Mouse (Mus musculus): ENCODE results near the gene Sart3. TPM values are rescaled to one million over a fixed set of nuclear protein-coding genes. Genes with fewer than 3 reads are reported as not detected.

Sart3 gene
- polyA plus RNA-seq, 1 experiment, result 10.7 TPM

GRCm38 (mm10) chr5:113712861-113713260 is 59.4 kb downstream of the Sart3 start:
- no peaks in the 10 kb centered on the region for H3K36me3 ChIP-seq (ENCODE audit: control insufficient read depth, insufficient read depth, low read length)
- 62% methylated on average over 2 of the region's 2 CpGs for WGBS
- no peak overlapping the region for H3K4me3 ChIP-seq (ENCODE audit: low read depth, low read length)
- no peaks in the 10 kb centered on the region for H3K4me1 ChIP-seq (ENCODE audit: control insufficient read depth, insufficient read depth, insufficient read length, low read length)
- H3K27me3 ChIP-seq (ENCODE audit: control insufficient read depth, insufficient read depth, low read length), result no peaks in the 10 kb centered on the region
- no peak for TF ChIP-seq CTCF (IDR thresholded peaks at IDR 0.05; ENCODE audit: extremely low read depth, insufficient read length, insufficient replicate concordance, low read depth, low read length)
- TF ChIP-seq POLR2A (IDR thresholded peaks at IDR 0.05; ENCODE audit: low read depth, low read length), result no peak
- H3K27ac ChIP-seq (ENCODE audit: insufficient read depth, low read depth, low read length), result no peak overlapping the region

- Histone ChIP-seq H3K27me3 (ENCODE audit: control insufficient read depth, insufficient read depth, low read length) (no peaks in the 10 kb centered on the region), H3K36me3 (ENCODE audit: control insufficient read depth, insufficient read depth, low read length) (no peaks in the 10 kb centered on the region), H3K4me3 (ENCODE audit: low read depth, low read length) (no peak overlapping the region), H3K4me1 (ENCODE audit: control insufficient read depth, insufficient read depth, insufficient read length, low read length) (0 out of 2 replicates have a peak, but pooled peaks cover 1% of the 10 kb centered on the region), H3K27ac (ENCODE audit: insufficient read depth, low read depth, low read length) (no peak overlapping the region)
- 61% methylated on average over 21 of the region's 21 CpGs for WGBS
- TF ChIP-seq POLR2A (IDR thresholded peaks at IDR 0.05; ENCODE audit: low read depth, low read length) (no peak), CTCF (IDR thresholded peaks at IDR 0.05; ENCODE audit: extremely low read depth, insufficient read length, insufficient replicate concordance, low read depth, low read length) (no peak)
Measured at GRCm38 (mm10) chr5:113703803-113704585, 68.3 kb downstream of the Sart3 start.

DNA sequence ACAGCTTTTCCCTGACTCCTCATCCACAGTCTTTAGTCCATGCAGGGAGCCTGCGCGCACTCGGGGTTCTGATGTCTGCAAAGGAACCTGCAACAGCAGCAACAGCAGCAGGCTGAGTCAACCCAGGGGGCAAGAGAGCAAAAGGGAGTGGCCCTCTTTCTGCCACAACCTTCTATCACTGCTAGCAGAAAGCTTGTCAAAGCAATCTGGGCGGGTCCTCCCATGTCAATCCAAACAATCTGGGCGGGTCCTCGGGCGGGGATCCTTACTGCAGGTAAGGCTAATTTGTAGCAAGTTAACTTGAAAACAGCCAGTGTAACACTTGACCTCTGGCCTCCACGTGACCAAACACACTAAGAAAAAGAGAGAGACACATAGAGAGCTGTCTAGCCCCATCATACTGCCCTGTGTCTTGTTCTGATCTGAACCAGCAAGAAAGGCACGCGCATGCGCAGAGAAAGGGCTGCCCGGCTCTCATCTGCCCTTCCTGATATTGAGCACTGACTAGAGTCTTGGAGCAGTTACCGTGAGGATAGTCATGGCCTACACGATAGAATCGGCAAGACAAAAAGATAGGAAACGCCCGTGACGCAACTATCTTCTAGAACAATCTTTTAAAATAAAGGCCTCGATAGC is 71.8 kb downstream of the Sart3 start:
- 49% methylated on average over 19 of the region's 19 CpGs for WGBS
- TF ChIP-seq POLR2A (IDR thresholded peaks at IDR 0.05; ENCODE audit: low read depth, low read length) (no peak), CTCF (IDR thresholded peaks at IDR 0.05; ENCODE audit: extremely low read depth, insufficient read length, insufficient replicate concordance, low read depth, low read length) (no peak)

DNA sequence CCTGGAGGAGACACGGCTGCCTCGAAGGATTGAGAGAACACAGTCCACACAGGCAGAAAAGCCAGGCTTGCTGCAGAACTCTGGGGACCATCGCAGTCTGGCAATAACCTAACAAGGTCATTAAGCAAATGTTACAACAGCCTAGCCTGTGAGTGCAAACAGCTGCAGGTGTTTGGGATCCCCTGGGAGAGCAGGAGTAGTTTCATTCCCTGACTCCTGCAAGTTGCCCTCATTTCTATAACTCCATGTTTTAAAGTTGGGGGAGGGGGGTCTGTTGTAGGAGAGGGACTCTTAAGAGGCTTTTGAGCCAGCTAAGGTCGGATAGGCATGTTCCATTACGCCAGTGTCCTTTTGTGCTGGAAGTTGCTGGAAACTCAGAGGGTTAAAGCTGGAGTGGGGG is 77.9 kb downstream of the Sart3 start:
- Histone ChIP-seq H3K36me3 (ENCODE audit: control insufficient read depth, insufficient read depth, low read length) (no peaks in the 10 kb centered on the region), H3K27ac (ENCODE audit: insufficient read depth, low read depth, low read length) (no peak overlapping the region), H3K4me1 (ENCODE audit: control insufficient read depth, insufficient read depth, insufficient read length, low read length) (no peaks in the 10 kb centered on the region), H3K27me3 (ENCODE audit: control insufficient read depth, insufficient read depth, low read length) (no peaks in the 10 kb centered on the region), H3K4me3 (ENCODE audit: low read depth, low read length) (no peak overlapping the region)
- 33% methylated on average over 5 of the region's 5 CpGs for WGBS
- TF ChIP-seq CTCF (IDR thresholded peaks at IDR 0.05; ENCODE audit: extremely low read depth, insufficient read length, insufficient replicate concordance, low read depth, low read length) (no peak), POLR2A (IDR thresholded peaks at IDR 0.05; ENCODE audit: low read depth, low read length) (no peak)

More for the DNA sequence above, 71.8 kb downstream of the Sart3 start:
- no peak overlapping the region for H3K4me3 ChIP-seq (ENCODE audit: low read depth, low read length)
- 0 out of 2 replicates have a peak, but pooled peaks cover 1% of the 10 kb centered on the region for H3K4me1 ChIP-seq (ENCODE audit: control insufficient read depth, insufficient read depth, insufficient read length, low read length)
- H3K27me3 ChIP-seq (ENCODE audit: control insufficient read depth, insufficient read depth, low read length), result no peaks in the 10 kb centered on the region
- H3K36me3 ChIP-seq (ENCODE audit: control insufficient read depth, insufficient read depth, low read length), result no peaks in the 10 kb centered on the region
- no peak overlapping the region for H3K27ac ChIP-seq (ENCODE audit: insufficient read depth, low read depth, low read length)

DNA sequence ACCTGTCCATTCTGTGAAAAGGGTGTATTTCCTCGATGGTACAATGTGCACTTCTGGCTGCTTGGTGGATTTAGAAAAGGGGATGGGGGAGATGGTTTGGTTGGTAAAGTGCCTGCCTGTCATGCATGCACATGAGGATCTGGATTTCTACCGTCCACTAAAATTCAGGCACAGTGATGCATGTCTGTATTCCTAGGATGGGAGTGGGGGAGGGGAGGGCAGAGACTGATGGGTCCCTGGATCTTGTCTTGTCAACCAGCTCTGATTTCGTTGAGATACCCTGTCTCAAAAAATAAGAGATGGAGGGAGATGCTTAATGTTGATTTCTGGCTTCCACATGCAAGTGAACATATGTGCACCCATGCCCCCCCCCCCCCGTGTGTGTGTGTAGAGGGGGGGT is 78.3 kb downstream of the Sart3 start:
- no peaks in the 10 kb centered on the region for H3K27me3 ChIP-seq (ENCODE audit: control insufficient read depth, insufficient read depth, low read length)
- TF ChIP-seq POLR2A (IDR thresholded peaks at IDR 0.05; ENCODE audit: low read depth, low read length), result no peak
- no peak for TF ChIP-seq CTCF (IDR thresholded peaks at IDR 0.05; ENCODE audit: extremely low read depth, insufficient read length, insufficient replicate concordance, low read depth, low read length)
- H3K27ac ChIP-seq (ENCODE audit: insufficient read depth, low read depth, low read length), result no peak overlapping the region
- H3K4me1 ChIP-seq (ENCODE audit: control insufficient read depth, insufficient read depth, insufficient read length, low read length), result no peaks in the 10 kb centered on the region
- H3K4me3 ChIP-seq (ENCODE audit: low read depth, low read length), result no peak overlapping the region
- H3K36me3 ChIP-seq (ENCODE audit: control insufficient read depth, insufficient read depth, low read length), result no peaks in the 10 kb centered on the region
- 55% methylated on average over 4 of the region's 4 CpGs for WGBS

- Histone ChIP-seq H3K27ac (ENCODE audit: insufficient read depth, low read depth, low read length) (no peak overlapping the region), H3K4me1 (ENCODE audit: control insufficient read depth, insufficient read depth, insufficient read length, low read length) (no peaks in the 10 kb centered on the region), H3K4me3 (ENCODE audit: low read depth, low read length) (no peak overlapping the region), H3K27me3 (ENCODE audit: control insufficient read depth, insufficient read depth, low read length) (no peaks in the 10 kb centered on the region), H3K36me3 (ENCODE audit: control insufficient read depth, insufficient read depth, low read length) (no peaks in the 10 kb centered on the region)
- TF ChIP-seq POLR2A (IDR thresholded peaks at IDR 0.05; ENCODE audit: low read depth, low read length), result no peak
- TF ChIP-seq CTCF (IDR thresholded peaks at IDR 0.05; ENCODE audit: extremely low read depth, insufficient read length, insufficient replicate concordance, low read depth, low read length), result no peak
- whole genome bisulfite sequencing, result 85% methylated on average over 8 of the region's 8 CpGs
Measured at GRCm38 (mm10) chr5:113693196-113693755, 79.0 kb downstream of the Sart3 start.

Other genes with a start within 250 kb of the Sart3 start
- 9.6 and 12.0 TPM in 2 replicates for gene Cmklr1, start 122.1 kb downstream of the Sart3 start, polyA plus RNA-seq (2012; rRNA removed)
- gene 1700069L16Rik, start 47.7 kb downstream of the Sart3 start, polyA plus RNA-seq (2012; rRNA removed), result not detected in 2 replicates
- gene Ficd, start 36.7 kb downstream of the Sart3 start, polyA plus RNA-seq (2012; rRNA removed), result 4.1 and 4.7 TPM in 2 replicates
- 31.2 and 57.5 TPM in 2 replicates for gene Iscu, start 238 bp upstream of the Sart3 start, polyA plus RNA-seq (2012; rRNA removed)
- gene Tmem119, start 28.0 kb upstream of the Sart3 start, polyA plus RNA-seq (2012; rRNA removed), result 10.1 and 13.5 TPM in 2 replicates
- 31.5 and 52.3 TPM in 2 replicates for gene Selplg, start 60.1 kb upstream of the Sart3 start, polyA plus RNA-seq (2012; rRNA removed)
- 68.3 and 144 TPM in 2 replicates for gene Coro1c, start 136.2 kb upstream of the Sart3 start, polyA plus RNA-seq (2012; rRNA removed)
- 6.7 and 11.3 TPM in 2 replicates for gene Ssh1, start 221.4 kb upstream of the Sart3 start, polyA plus RNA-seq (2012; rRNA removed)
- gene Dao, start 231.2 kb upstream of the Sart3 start, polyA plus RNA-seq (2012; rRNA removed), result 11.9 and 16.8 TPM in 2 replicates

All from small intestine, adult 2 months (tissue).